Mouse (Mus musculus) ES-CJ7 (cell line): ENCODE data around the gene Rad1.

Experiments
- DNase-seq: peaks from one replicate; pipeline ENCODE4 v3.0.0; 2011; ENCODE audit warnings: low read depth, low spot score

The Rad1 gene

GRCm38 (mm10) chr15:10485484-10486364, at the start of gene Rad1, which contains the start of gene Brix1:
Gene Rad1 (plus strand): TSS chr15:10486018.
Gene Brix1 (minus strand): TSS chr15:10485947.
- peak; percentile 97 for DNase-seq

DNA sequence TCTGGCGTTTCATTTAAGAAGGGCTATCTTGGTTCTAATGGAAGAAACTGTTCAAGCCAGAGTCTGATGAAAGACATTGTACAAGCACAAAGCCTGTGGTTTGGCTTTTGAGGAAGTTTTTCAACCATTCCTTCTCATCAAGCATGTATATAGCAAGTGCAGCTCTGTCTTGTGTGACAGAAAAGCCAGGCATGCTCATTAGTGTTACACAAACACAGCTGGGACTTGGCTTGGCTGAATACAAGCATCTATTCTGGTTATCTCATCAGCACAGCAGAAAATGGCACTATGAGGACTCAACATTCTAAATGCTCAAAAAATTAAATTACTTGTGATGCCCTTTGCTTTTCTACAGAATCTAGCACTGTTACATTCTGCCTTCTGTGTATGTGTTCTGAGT, 48.9 kb upstream of the Rad1 start:
- no peak for DNase-seq

- DNase-seq: peak; percentile 18
Observed at GRCm38 (mm10) chr15:10439963-10440362, 45.9 kb upstream of the Rad1 start.

GRCm38 (mm10) chr15:10441493-10441892, 44.3 kb upstream of the Rad1 start:
- DNase-seq: no peak

- no peak for DNase-seq
Observed at GRCm38 (mm10) chr15:10442275-10442674, 43.5 kb upstream of the Rad1 start.

DNA sequence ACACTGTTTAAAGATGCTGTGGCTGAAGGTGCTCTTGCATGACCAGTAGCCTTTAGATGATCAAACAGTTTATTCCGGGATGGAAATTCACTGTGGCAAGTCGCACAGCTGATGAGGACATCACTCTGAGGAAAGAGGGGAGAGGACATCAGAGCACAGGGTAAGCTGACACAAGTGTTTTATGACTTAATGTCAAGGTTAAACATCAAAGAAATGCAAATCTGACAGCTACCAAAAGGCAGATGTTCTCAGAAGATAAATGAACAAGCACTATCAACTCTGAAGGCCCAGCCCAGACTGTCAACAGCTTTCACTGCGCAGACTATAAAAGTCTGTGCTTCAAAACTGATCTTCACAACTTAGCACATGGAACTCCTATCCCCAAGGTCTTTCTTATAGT, 38.7 kb upstream of the Rad1 start:
- no peak for DNase-seq

DNA sequence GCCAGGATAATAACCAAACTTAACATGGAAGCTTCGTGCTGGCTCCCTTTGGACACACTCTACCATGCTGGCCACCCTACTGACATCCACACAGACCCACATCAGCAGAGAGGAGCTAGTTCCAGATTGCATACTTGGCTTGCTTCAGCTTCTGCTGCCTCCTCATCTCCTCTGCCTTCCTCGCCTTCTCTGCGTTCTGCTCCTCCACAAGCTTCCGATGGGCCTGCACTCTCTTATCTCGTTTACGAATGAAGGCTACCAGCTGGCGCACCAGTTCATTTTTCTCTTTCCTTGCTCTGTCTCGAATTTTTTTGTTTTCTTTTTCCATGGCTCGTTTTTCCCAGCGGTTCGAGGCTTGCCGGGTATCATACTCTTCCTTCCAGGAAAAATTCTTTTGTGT, 24.8 kb upstream of the Rad1 start:
- no peak for DNase-seq

- DNase-seq: no peak
Observed at GRCm38 (mm10) chr15:10463555-10463954, 22.3 kb upstream of the Rad1 start.

- DNase-seq: no peak
Observed at GRCm38 (mm10) chr15:10464678-10465077, 21.1 kb upstream of the Rad1 start.

DNA sequence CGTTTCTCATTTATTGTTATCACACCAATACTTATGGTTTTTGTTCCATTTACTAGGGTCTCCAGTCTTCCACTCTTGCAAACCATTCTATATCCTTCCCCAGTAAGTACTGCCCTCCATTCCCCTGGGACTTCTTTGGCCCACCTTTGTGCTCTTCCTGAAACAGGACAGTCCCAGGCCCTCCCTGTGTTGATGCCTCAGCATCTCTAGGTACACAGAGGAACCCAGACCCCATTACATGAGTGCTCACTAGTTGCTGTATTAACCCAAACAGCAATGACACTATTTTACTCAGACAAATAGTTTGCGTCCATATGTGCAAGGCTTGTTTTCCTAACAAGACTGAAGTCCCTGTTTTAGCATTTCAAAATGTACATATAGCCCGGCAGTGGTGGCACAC, 17.1 kb upstream of the Rad1 start:
- DNase-seq: no peak

DNA sequence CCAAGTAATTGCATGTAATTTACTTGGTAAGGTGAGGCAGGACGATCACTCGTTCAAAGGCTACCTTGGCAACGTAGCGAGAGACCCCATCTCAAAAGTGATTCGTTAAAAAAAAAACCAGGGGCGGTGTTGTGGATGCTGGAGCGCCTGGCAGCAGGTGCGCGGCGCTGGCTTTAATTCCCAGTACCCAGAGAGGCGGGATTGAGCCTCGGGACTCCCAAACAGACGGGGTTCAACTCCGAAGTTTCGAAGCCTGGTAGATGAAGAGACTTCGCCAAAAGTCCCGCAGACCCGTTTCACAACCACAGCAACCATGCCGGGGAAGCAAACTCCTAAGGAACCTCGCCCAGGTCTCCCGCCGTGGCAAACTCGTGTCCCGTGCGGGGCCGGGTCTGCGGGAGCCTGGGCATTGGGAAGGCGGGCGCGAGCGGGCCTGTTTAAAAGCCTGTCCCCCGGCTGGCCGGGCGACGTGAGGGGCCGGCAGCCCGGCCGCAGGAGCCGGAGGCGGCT, 16.1 kb upstream of the Rad1 start:
- peak; percentile 56 for DNase-seq

DNA sequence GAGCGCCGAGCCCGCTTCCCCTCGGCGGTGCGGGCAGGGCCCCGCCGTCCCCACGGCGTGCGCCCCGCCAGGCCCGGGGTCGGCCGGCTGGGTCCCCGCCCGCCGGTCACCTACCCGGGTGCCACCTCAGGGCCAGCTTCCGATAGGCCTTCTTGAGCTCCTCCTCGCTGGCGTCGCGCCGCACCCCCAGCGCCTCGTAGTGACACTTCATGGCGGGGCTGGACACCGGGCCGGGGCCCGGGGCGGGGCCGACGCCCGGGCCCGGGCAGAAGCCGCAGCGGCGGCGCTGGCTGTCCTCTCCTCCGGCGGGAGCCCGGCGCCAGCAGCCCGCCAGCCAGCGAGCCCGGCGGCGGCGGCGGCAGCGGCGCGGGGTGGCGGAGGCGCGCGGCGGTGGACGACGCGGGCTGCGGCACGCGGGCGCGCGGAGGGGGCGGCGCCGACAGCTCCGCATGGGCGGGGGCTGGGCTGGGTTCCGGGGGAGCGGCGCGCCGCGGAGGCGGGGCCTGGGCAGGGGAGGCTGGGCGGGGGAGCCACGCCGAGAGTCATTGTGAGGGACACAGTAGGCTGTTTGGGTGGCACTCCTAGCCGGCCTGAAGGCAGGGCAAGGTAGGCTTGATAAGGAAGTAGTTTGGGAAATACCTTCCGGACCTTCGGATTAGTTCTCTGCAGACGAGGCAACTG, 15.5 kb upstream of the Rad1 start, which contains the start of gene Dnajc21:
Dnajc21 (minus strand) TSS at position 366 of the 681 bp plus-strand sequence.
- DNase-seq: peak; percentile 83

DNA sequence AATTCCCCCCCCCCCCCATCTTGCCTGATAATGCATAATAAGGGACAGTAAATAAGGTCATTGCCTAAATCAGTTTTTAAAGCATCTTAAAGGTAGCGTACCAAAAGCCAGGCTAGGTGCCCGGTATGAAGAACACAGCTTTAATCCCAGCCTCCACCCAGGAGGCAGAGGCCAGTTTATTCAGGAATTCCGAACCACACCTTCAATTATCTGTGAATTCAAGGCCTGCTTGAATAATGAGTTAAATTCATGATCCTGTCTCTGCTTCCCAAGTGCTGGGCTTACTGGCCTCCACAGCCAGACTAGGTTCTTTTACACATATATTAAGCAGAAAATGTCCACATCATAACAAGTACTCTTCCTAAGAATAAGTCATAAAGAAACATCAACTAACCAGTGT, 14.9 kb upstream of the Rad1 start:
- DNase-seq: peak; percentile 83

DNA sequence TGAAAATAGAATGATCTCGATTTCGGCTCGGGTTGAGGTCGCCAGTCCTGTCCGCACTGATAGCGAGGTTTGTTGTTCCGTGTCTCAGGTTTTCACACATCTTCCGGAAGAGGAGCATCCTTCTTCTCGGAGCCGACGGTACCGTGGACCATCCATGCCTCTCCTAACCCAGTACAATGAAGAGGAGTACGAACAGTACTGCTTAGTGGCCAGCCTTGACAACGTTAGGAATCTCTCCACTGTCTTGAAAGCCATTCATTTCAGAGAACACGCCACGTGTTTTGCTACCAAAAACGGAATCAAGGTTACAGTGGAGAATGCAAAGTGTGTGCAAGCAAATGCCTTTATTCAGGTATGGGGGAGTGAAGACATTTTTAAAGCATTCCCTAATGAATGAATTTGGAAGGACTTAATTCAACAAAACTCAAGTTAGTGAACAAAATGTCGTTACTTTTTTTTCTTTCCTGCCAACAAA, 584 bp downstream of the Rad1 start:
- peak; percentile 35 for DNase-seq

DNA sequence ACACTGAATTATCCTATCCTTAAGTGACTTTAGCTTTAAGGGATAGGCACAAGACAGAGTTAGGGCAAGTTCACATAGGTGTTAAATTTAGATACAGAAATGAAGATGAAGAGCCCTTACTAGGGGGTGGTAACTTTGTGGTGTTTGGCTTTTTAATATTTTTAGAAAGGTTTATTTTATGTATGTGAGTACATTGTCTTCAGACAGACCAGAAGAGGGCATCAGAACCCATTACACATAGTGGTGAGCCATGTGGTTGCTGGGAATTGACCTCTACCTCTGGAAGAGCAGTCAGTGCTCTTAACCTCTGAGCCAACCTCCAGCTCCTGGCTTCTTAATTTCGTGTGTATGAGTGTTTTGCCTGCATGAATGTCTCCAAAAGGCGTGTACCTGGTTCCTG, 1.4 kb downstream of the Rad1 start:
- DNase-seq: peak; percentile 60

DNA sequence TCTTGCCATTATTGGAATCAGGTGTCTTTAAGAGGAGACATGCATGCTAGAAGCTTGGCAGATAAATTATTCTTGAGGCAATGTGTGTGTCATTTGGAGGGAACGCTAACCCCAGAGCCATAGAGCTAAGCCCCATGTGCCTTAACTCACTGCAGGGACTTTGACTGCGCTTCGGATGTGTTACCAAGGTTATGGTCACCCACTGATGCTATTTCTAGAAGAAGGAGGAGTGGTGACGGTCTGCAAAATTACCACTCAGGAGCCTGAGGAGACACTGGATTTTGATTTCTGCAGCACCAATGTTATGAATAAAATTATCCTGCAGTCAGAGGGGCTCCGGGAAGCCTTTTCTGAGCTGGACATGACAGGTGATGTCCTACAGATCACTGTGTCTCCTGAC, 4.3 kb downstream of the Rad1 start:
- no peak for DNase-seq

- DNase-seq: no peak
Observed at GRCm38 (mm10) chr15:10495944-10496343, 10.1 kb downstream of the Rad1 start.

DNA sequence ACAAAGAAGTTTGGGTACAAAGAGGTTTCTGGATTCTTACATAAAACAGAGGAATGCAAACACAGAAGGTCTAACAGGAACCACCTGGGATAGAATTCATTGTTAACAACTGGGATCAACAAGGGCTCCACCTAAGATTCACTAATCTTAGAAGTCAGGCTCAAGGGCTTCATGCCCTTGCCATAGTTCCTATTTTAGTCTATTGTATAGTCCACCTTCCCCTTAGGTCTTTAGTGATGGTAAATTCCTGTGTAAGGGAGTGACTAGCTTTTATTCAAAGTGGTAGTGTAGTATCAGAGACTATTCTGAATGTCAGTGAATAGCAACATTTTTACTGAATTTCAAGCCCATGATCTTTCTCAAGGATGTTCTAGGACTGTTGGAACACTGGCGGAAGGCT, 10.9 kb downstream of the Rad1 start:
- DNase-seq: peak; percentile 50

GRCm38 (mm10) chr15:10499593-10499992, 13.8 kb downstream of the Rad1 start:
- no peak for DNase-seq

DNA sequence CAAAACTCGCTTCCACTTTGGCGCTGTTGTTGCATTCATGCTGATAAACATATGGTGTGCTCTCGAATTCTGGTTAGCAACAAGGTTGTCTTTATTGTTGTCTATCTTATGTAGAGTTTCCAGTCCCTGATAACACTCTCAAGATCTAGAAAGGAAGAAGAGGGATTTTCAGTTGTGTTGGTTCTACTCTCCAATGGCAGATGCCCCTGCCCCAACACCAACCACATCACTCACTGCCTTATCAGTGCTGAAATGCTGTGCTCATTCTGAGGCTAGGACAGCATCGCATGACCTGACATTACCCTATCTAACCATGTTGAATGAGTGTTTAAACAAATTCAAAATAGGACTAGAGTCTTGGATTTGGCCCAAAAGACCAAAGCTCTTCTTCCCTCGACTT, 14.2 kb downstream of the Rad1 start:
- DNase-seq: no peak

- DNase-seq: peak; percentile 60
Observed at GRCm38 (mm10) chr15:10500838-10501719, 15.3 kb downstream of the Rad1 start.
